23 mouse cellular contexts compared by ENCODE assay signal in genomic region chr12:107423923-107424322, GRCm38 (mm10).
DNase-seq lines count a peak whose midpoint lies in the region; ATAC-seq and TF ChIP-seq lines count a peak whose summit lies in the region.
"Had no signal": no experiment of that assay in that cellular context is flagged by ENCODE, and none has a peak within 500 bp of the region (broad histone marks: within the 10 kb centered on the region; RNA-seq: fewer than 3 reads in every experiment).

No protein-coding gene starts in this region.

- TF ChIP-seq CTCF in intestine, postnatal 0 days (IDR thresholded peaks at IDR 0.05; ENCODE audit: low read depth), result no peak
- TF ChIP-seq CTCF in midbrain, postnatal 0 days (IDR thresholded peaks at IDR 0.05), result no peak

- no peaks in the 10 kb centered on the region for H3K4me1 ChIP-seq in embryonic facial prominence, embryonic 14.5 days (ENCODE audit: control insufficient read depth, insufficient read depth, low read length)
- H3K4me1 ChIP-seq in embryonic facial prominence, embryonic 10.5 days, result no peaks in the 10 kb centered on the region
- no peaks in the 10 kb centered on the region for H3K4me1 ChIP-seq in intestine, embryonic 14.5 days (replicated peaks; ENCODE audit: control insufficient read depth, insufficient read depth, low read length)
- no peaks in the 10 kb centered on the region for H3K4me1 ChIP-seq in intestine, postnatal 0 days (replicated peaks; ENCODE audit: control insufficient read depth, insufficient read depth, low read length)
- H3K4me1 ChIP-seq in midbrain, embryonic 10.5 days, result no peaks in the 10 kb centered on the region
- no peaks in the 10 kb centered on the region for H3K4me1 ChIP-seq in midbrain, postnatal 0 days (ENCODE audit: insufficient read depth, low read length)
- H3K4me1 ChIP-seq: embryonic facial prominence, embryonic 12.5 days; forebrain, embryonic 12.5 days; forebrain, embryonic 15.5 days; hindbrain, embryonic 12.5 days; hindbrain, embryonic 15.5 days had no signal

- 71% methylated on average over 7 of the region's 7 CpGs for WGBS in embryonic facial prominence, embryonic 14.5 days
- WGBS in embryonic facial prominence, embryonic 10.5 days, result 91% methylated on average over 7 of the region's 7 CpGs
- 44% methylated on average over 7 of the region's 7 CpGs for WGBS in intestine, embryonic 14.5 days
- 52% methylated on average over 7 of the region's 7 CpGs for WGBS in intestine, postnatal 0 days
- 85% methylated on average over 7 of the region's 7 CpGs for WGBS in midbrain, embryonic 10.5 days
- WGBS in midbrain, postnatal 0 days, result 90% methylated on average over 7 of the region's 7 CpGs

- no peaks in the 10 kb centered on the region for H3K27me3 ChIP-seq in embryonic facial prominence, embryonic 14.5 days (replicated peaks; ENCODE audit: control insufficient read depth, insufficient read depth, low read length)
- H3K27me3 ChIP-seq in embryonic facial prominence, embryonic 10.5 days (replicated peaks; ENCODE audit: low read depth, poor library complexity, severe bottlenecking), result no peaks in the 10 kb centered on the region
- H3K27me3 ChIP-seq in intestine, embryonic 14.5 days (replicated peaks; ENCODE audit: control insufficient read depth, insufficient read depth, low read length), result no peaks in the 10 kb centered on the region
- no peaks in the 10 kb centered on the region for H3K27me3 ChIP-seq in intestine, postnatal 0 days (replicated peaks; ENCODE audit: control insufficient read depth, insufficient read depth, low read length)
- no peaks in the 10 kb centered on the region for H3K27me3 ChIP-seq in midbrain, embryonic 10.5 days (ENCODE audit: low read depth, poor library complexity, severe bottlenecking)
- H3K27me3 ChIP-seq in midbrain, postnatal 0 days (ENCODE audit: insufficient read depth, low read length), result no peaks in the 10 kb centered on the region
- H3K27me3 ChIP-seq: embryonic facial prominence, embryonic 12.5 days; forebrain, embryonic 12.5 days; forebrain, embryonic 15.5 days; hindbrain, embryonic 12.5 days; hindbrain, embryonic 15.5 days had no signal

- H3K36me3 ChIP-seq in embryonic facial prominence, embryonic 14.5 days (ENCODE audit: control insufficient read depth, insufficient read depth, low read length), result no peaks in the 10 kb centered on the region
- no peaks in the 10 kb centered on the region for H3K36me3 ChIP-seq in embryonic facial prominence, embryonic 10.5 days (replicated peaks)
- no peaks in the 10 kb centered on the region for H3K36me3 ChIP-seq in intestine, embryonic 14.5 days (ENCODE audit: control insufficient read depth, insufficient read depth, low read length)
- H3K36me3 ChIP-seq in intestine, postnatal 0 days (ENCODE audit: control insufficient read depth, insufficient read depth), result no peaks in the 10 kb centered on the region
- no peaks in the 10 kb centered on the region for H3K36me3 ChIP-seq in midbrain, embryonic 10.5 days
- no peaks in the 10 kb centered on the region for H3K36me3 ChIP-seq in midbrain, postnatal 0 days (ENCODE audit: insufficient read depth, low read length)
- H3K36me3 ChIP-seq: embryonic facial prominence, embryonic 12.5 days; forebrain, embryonic 12.5 days; forebrain, embryonic 15.5 days; hindbrain, embryonic 12.5 days; hindbrain, embryonic 15.5 days had no signal

- no peak overlapping the region for H3K9ac ChIP-seq in embryonic facial prominence, embryonic 14.5 days (ENCODE audit: low read depth, low read length)
- no peak overlapping the region for H3K9ac ChIP-seq in intestine, embryonic 14.5 days (ENCODE audit: low read length)
- no peak overlapping the region for H3K9ac ChIP-seq in intestine, postnatal 0 days (ENCODE audit: low read depth, low read length)
- no peak overlapping the region for H3K9ac ChIP-seq in midbrain, postnatal 0 days (replicated peaks; ENCODE audit: low read length, poor library complexity, severe bottlenecking)
- H3K9ac ChIP-seq: embryonic facial prominence, embryonic 12.5 days; forebrain, embryonic 12.5 days; forebrain, embryonic 15.5 days; hindbrain, embryonic 12.5 days; hindbrain, embryonic 15.5 days had no signal

- no peak for ATAC-seq in embryonic facial prominence, embryonic 14.5 days (ENCODE audit: low read depth)
- ATAC-seq in intestine, embryonic 14.5 days (replicated peaks; ENCODE audit: low FRiP score, low TSS enrichment, low read depth), result no peak
- no peak for ATAC-seq in intestine, postnatal 0 days
- ATAC-seq in midbrain, postnatal 0 days (ENCODE audit: low FRiP score), result no peak
- ATAC-seq: activated CD4-positive, CD25-positive, alpha-beta regulatory T cell, adult 4 months; forebrain, embryonic 15.5 days had no signal

- H3K4me3 ChIP-seq in embryonic facial prominence, embryonic 14.5 days (ENCODE audit: low read depth, low read length), result no peak overlapping the region
- no peak overlapping the region for H3K4me3 ChIP-seq in embryonic facial prominence, embryonic 10.5 days
- no peak overlapping the region for H3K4me3 ChIP-seq in intestine, embryonic 14.5 days (ENCODE audit: low read depth, low read length)
- H3K4me3 ChIP-seq in intestine, postnatal 0 days (ENCODE audit: low read depth, low read length), result no peak overlapping the region
- no peak overlapping the region for H3K4me3 ChIP-seq in midbrain, embryonic 10.5 days
- H3K4me3 ChIP-seq in midbrain, postnatal 0 days (ENCODE audit: low read depth, low read length), result no peak overlapping the region
- H3K4me3 ChIP-seq: embryonic facial prominence, embryonic 12.5 days; erythroblast, embryonic 14.5 days; forebrain, embryonic 12.5 days; forebrain, embryonic 15.5 days; heart, adult 2 months; hindbrain, embryonic 12.5 days; hindbrain, embryonic 15.5 days had no signal

- H3K27ac ChIP-seq in embryonic facial prominence, embryonic 14.5 days (replicated peaks; ENCODE audit: low read depth, low read length), result no peak overlapping the region
- H3K27ac ChIP-seq in embryonic facial prominence, embryonic 10.5 days (replicated peaks), result no peak overlapping the region
- 0 out of 2 replicates have a peak overlapping the region, but pooled peaks have one; percentile 5 for H3K27ac ChIP-seq in intestine, embryonic 14.5 days (ENCODE audit: low read depth)
- no peak overlapping the region for H3K27ac ChIP-seq in intestine, postnatal 0 days (ENCODE audit: low read depth, low read length)
- 0 out of 2 replicates have a peak overlapping the region, but pooled peaks have one; percentile 23 for H3K27ac ChIP-seq in midbrain, embryonic 10.5 days (replicated peaks)
- no peak overlapping the region for H3K27ac ChIP-seq in midbrain, postnatal 0 days (ENCODE audit: low read depth, low read length)
- H3K27ac ChIP-seq: embryonic facial prominence, embryonic 12.5 days; forebrain, embryonic 12.5 days; forebrain, embryonic 15.5 days; heart, adult 2 months; hindbrain, embryonic 12.5 days; hindbrain, embryonic 15.5 days had no signal

- DNase-seq in embryonic facial prominence, embryonic 14.5 days (ENCODE audit: low spot score), result peak; percentile 23
- no peak for DNase-seq in embryonic facial prominence, embryonic 10.5 days (ENCODE audit: low spot score)
- DNase-seq in intestine, embryonic 14.5 days (ENCODE audit: low spot score), result peak; percentile 57
- DNase-seq in midbrain, embryonic 10.5 days (ENCODE audit: low spot score), result no peak
- no peak for DNase-seq in midbrain, postnatal 0 days (ENCODE audit: low spot score)
- DNase-seq: adrenal gland, adult 8-10 months; adrenal gland, postnatal 25 days; cerebellum, adult 11-12 months; cerebellum, adult 8-10 months; cerebellum, postnatal 10 days; cerebellum, postnatal 36 days; gastrocnemius, postnatal 36 days; heart, adult 2 months; kidney, adult 11 months had no signal

- no peaks in the 10 kb centered on the region for H3K9me3 ChIP-seq in embryonic facial prominence, embryonic 14.5 days (ENCODE audit: control insufficient read depth, low read length)
- H3K9me3 ChIP-seq in embryonic facial prominence, embryonic 10.5 days, result no peaks in the 10 kb centered on the region
- H3K9me3 ChIP-seq in intestine, embryonic 14.5 days (ENCODE audit: control insufficient read depth, low read length), result no peaks in the 10 kb centered on the region
- no peaks in the 10 kb centered on the region for H3K9me3 ChIP-seq in intestine, postnatal 0 days (ENCODE audit: control insufficient read depth)
- no peaks in the 10 kb centered on the region for H3K9me3 ChIP-seq in midbrain, embryonic 10.5 days (replicated peaks)
- no peaks in the 10 kb centered on the region for H3K9me3 ChIP-seq in midbrain, postnatal 0 days (ENCODE audit: low read length)
- H3K9me3 ChIP-seq: embryonic facial prominence, embryonic 12.5 days; forebrain, embryonic 12.5 days; forebrain, embryonic 15.5 days; hindbrain, embryonic 12.5 days; hindbrain, embryonic 15.5 days had no signal

- no peak overlapping the region for H3K4me2 ChIP-seq in embryonic facial prominence, embryonic 14.5 days (ENCODE audit: low read depth, low read length)
- H3K4me2 ChIP-seq in intestine, embryonic 14.5 days (ENCODE audit: low read length), result no peak overlapping the region
- H3K4me2 ChIP-seq in intestine, postnatal 0 days (replicated peaks; ENCODE audit: low read depth), result no peak overlapping the region
- no peak overlapping the region for H3K4me2 ChIP-seq in midbrain, postnatal 0 days (ENCODE audit: low read depth, low read length, poor library complexity, severe bottlenecking)
- H3K4me2 ChIP-seq: embryonic facial prominence, embryonic 12.5 days; forebrain, embryonic 12.5 days; forebrain, embryonic 15.5 days; heart, embryonic 11.5 days; hindbrain, embryonic 12.5 days; hindbrain, embryonic 15.5 days had no signal

Comparison
In these comparisons a context has a peak if more than half of its experiments do, and no peak if none do; other contexts are left out.
1. DNase-seq: peak in embryonic facial prominence, embryonic 14.5 days (single experiment) and intestine, embryonic 14.5 days (single experiment); none in embryonic facial prominence, embryonic 10.5 days (single experiment), midbrain, embryonic 10.5 days (single experiment) and midbrain, postnatal 0 days (single experiment).
2. H3K27ac ChIP-seq: peak in intestine, embryonic 14.5 days (single experiment) and midbrain, embryonic 10.5 days (single experiment); none in embryonic facial prominence, embryonic 14.5 days (single experiment), embryonic facial prominence, embryonic 10.5 days (single experiment), intestine, postnatal 0 days (single experiment) and midbrain, postnatal 0 days (single experiment).